Mouse (Mus musculus): Measurements from ENCODE around the gene Gucy1b2.

Gucy1b2 gene

GRCm38 (mm10) chr14:62443840-62444430 is 12.2 kb downstream of the Gucy1b2 start:
- DNase-seq (ENCODE audit: low spot score in 2 of 2), result no peak

- no peak for DNase-seq (ENCODE audit: low spot score in 2 of 2)
Observed at GRCm38 (mm10) chr14:62442971-62443370, 13.1 kb downstream of the Gucy1b2 start.

GRCm38 (mm10) chr14:62440036-62440435 is 16.1 kb downstream of the Gucy1b2 start:
- DNase-seq (ENCODE audit: low spot score in 2 of 2), result no peak

GRCm38 (mm10) chr14:62438236-62438635 is 17.9 kb downstream of the Gucy1b2 start:
- no peak for DNase-seq (ENCODE audit: low spot score in 2 of 2)

- no peak for DNase-seq (ENCODE audit: low spot score in 2 of 2)
Observed at GRCm38 (mm10) chr14:62437806-62438205, 18.3 kb downstream of the Gucy1b2 start.

- no peak for DNase-seq (ENCODE audit: low spot score in 2 of 2)
Observed at GRCm38 (mm10) chr14:62425277-62425691, 30.8 kb downstream of the Gucy1b2 start.

- DNase-seq (ENCODE audit: low spot score in 2 of 2), result no peak
Observed at GRCm38 (mm10) chr14:62422265-62422664, 33.8 kb downstream of the Gucy1b2 start.

GRCm38 (mm10) chr14:62417501-62417900 is 38.6 kb downstream of the Gucy1b2 start:
- DNase-seq (ENCODE audit: low spot score in 2 of 2), result no peak

GRCm38 (mm10) chr14:62416742-62417134 is 39.4 kb downstream of the Gucy1b2 start:
- DNase-seq (ENCODE audit: low spot score in 2 of 2), result no peak

- DNase-seq (ENCODE audit: low spot score in 2 of 2), result no peak
Observed at GRCm38 (mm10) chr14:62416007-62416741, 39.9 kb downstream of the Gucy1b2 start.

GRCm38 (mm10) chr14:62395346-62395745 is 60.7 kb downstream of the Gucy1b2 start:
- no peak for DNase-seq (ENCODE audit: low spot score in 2 of 2)

GRCm38 (mm10) chr14:62392754-62393153 is 63.3 kb downstream of the Gucy1b2 start:
- no peak for DNase-seq (ENCODE audit: low spot score in 2 of 2)

- no peak for DNase-seq (ENCODE audit: low spot score in 2 of 2)
Observed at GRCm38 (mm10) chr14:62389729-62390536, 66.2 kb downstream of the Gucy1b2 start.

GRCm38 (mm10) chr14:62389064-62389728 is 66.9 kb downstream of the Gucy1b2 start:
- DNase-seq (ENCODE audit: low spot score in 2 of 2), result peak; percentile 15 to 24

- no peak for DNase-seq (ENCODE audit: low spot score in 2 of 2)
Observed at GRCm38 (mm10) chr14:62383786-62384299, 72.2 kb downstream of the Gucy1b2 start.

GRCm38 (mm10) chr14:62383109-62383508 is 73.0 kb downstream of the Gucy1b2 start:
- DNase-seq (ENCODE audit: low spot score in 2 of 2), result no peak

GRCm38 (mm10) chr14:62380606-62381005 is 75.5 kb downstream of the Gucy1b2 start:
- DNase-seq (ENCODE audit: low spot score in 2 of 2), result no peak

- DNase-seq (ENCODE audit: low spot score in 2 of 2), result no peak
Observed at GRCm38 (mm10) chr14:62379391-62379790, 76.7 kb downstream of the Gucy1b2 start.

GRCm38 (mm10) chr14:62376115-62376514 is 80.0 kb downstream of the Gucy1b2 start:
- no peak for DNase-seq (ENCODE audit: low spot score in 2 of 2)

- DNase-seq (ENCODE audit: low spot score in 2 of 2), result no peak
Observed at GRCm38 (mm10) chr14:62375694-62376093, 80.4 kb downstream of the Gucy1b2 start.

GRCm38 (mm10) chr14:62374001-62374400 is 82.1 kb downstream of the Gucy1b2 start:
- no peak for DNase-seq (ENCODE audit: low spot score in 2 of 2)

GRCm38 (mm10) chr14:62370819-62371218 is 85.3 kb downstream of the Gucy1b2 start:
- DNase-seq (ENCODE audit: low spot score in 2 of 2), result no peak
